Mouse (Mus musculus) bone marrow, adult 2 months (tissue): ENCODE results near the gene Fbxl14.

ENCODE experiments used
- CTCF ChIP-seq: fragments of 200-500 bp; IDR thresholded peaks from 2 replicates; pipeline ENCODE4 v1.5.1; 2011; ENCODE audit warnings: low read length, control low read depth; ENCODE audit not compliant: control insufficient read depth, insufficient read depth
- POLR2A ChIP-seq: fragments of 200-500 bp; IDR thresholded peaks from 2 replicates; pipeline ENCODE4 v1.6.1; 2011; ENCODE audit warnings: low read depth, mild to moderate bottlenecking, control low read depth, low read length, borderline replicate concordance; ENCODE audit not compliant: control insufficient read depth

- TF ChIP-seq CTCF (no peak), POLR2A (no peak)
These were observed 31.0 kb upstream of the Fbxl14 start for GRCm38 (mm10) chr6:119448321-119449059.
